Mouse (Mus musculus) embryonic facial prominence, embryonic 13.5 days (tissue): ENCODE data around the gene Galnt17. TPM values are rescaled to one million over a fixed set of nuclear protein-coding genes. Genes with fewer than 3 reads are reported as not detected.

Source experiments
- ATAC-seq: fragments of 200-750 bp; cut with Nextera tagmentation; 2 replicates; pipeline ENCODE4 v1.8.0; 2017; ENCODE audit warnings: low read depth; ENCODE audit not compliant: insufficient number of reproducible peaks, insufficient read depth, low FRiP score, low TSS enrichment
- H3K27ac ChIP-seq: fragments of 300-500 bp; sonication (generic); 2 replicates; pipeline ENCODE4 v1.5.1; 2015; ENCODE audit warnings: moderate library complexity, mild to moderate bottlenecking, inconsistent platforms
- H3K27me3 ChIP-seq: fragments of 300-500 bp; sonication (generic); 2 replicates; pipeline ENCODE4 v1.6.1; 2015; ENCODE audit warnings: mild to moderate bottlenecking, inconsistent platforms
- H3K36me3 ChIP-seq: fragments of 300-500 bp; sonication (generic); 2 replicates; pipeline ENCODE4 v1.6.1; 2015; ENCODE audit warnings: mild to moderate bottlenecking, inconsistent platforms
- H3K4me1 ChIP-seq: fragments of 300-500 bp; sonication (generic); 2 replicates; pipeline ENCODE4 v1.6.1; 2015; ENCODE audit warnings: inconsistent platforms
- H3K4me2 ChIP-seq: fragments of 300-500 bp; sonication (generic); 2 replicates; pipeline ENCODE4 v1.6.1; 2015; ENCODE audit warnings: moderate library complexity, mild to moderate bottlenecking, inconsistent platforms
- H3K4me3 ChIP-seq: fragments of 300-500 bp; sonication (generic); 2 replicates; pipeline ENCODE4 v1.5.1; 2015; ENCODE audit warnings: mild to moderate bottlenecking, inconsistent platforms
- H3K9ac ChIP-seq: fragments of 300-500 bp; sonication (generic); 2 replicates; pipeline ENCODE4 v1.6.1; 2015; ENCODE audit warnings: mild to moderate bottlenecking, inconsistent platforms
- H3K9me3 ChIP-seq: fragments of 300-500 bp; sonication (generic); 2 replicates; pipeline ENCODE4 v1.6.1; 2016; ENCODE audit warnings: inconsistent platforms
- WGBS: fragments of 180-500 bp; shearing (Covaris S2); methylation state at CpG from one replicate; pipeline ENCODE4 v1.1.7; 2015; ENCODE audit warnings: mixed read lengths; 5-methylcytosine and 5-hydroxymethylcytosine counted together
- polyA plus RNA-seq: library from polyadenylated mRNA; unstranded; fragments of >200 nt; fragmentation: Nextera tagmentation; extraction: Ambion mirVana; gene quantifications from 2 replicates; pipeline ENCODE4 v1.2.1, GENCODE M21; 2015

Gene Galnt17
- polyA plus RNA-seq, 1 experiment from 2014 or later, result 3.6 TPM

DNA sequence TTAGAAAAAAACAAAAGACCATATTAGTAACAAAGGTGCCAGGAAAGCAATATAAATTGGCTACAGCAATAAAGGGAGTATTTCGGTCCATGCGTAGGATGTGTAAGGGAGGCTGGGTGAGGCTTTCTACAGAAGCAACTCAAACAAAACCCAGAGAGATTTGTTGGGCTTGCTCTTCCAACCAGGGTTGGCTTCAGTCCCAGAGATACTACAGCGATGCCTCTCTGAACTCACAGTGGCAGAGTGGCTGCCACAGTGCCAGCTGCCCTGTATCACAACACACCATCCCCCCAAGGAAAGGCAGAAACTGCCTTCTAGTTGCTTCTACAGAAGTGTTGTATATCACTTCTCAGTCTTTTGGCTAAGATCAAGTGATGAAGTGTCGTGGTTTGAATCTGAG lies 66.6 kb downstream of the Galnt17 start:
- Histone ChIP-seq H3K36me3 (no peaks in the 10 kb centered on the region), H3K4me1 (no peaks in the 10 kb centered on the region), H3K27ac (no peak overlapping the region), H3K4me2 (no peak overlapping the region), H3K9ac (no peak overlapping the region), H3K4me3 (no peak overlapping the region), H3K9me3 (no peaks in the 10 kb centered on the region), H3K27me3 (no peaks in the 10 kb centered on the region)
- 83% methylated on average over 4 of the region's 4 CpGs for WGBS
- no peak for ATAC-seq

DNA sequence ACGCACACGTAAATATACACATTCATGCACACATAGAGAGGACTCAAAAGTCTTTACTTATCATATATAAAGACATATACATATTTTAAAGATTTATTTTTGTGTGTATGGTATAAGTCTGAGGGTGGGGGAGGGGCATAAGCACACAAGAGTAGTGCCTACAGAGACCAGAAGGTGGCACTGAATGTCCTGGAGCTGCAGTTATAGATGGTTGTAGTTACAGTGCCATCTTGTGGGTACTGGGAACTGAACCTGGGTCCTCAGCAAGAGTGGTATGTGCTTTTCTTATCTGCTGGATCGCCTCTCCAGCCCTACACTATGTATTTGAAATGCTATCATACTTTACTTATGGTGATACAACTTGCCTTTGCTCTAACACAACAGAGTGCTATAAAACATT lies 68.5 kb downstream of the Galnt17 start:
- Histone ChIP-seq H3K4me1 (no peaks in the 10 kb centered on the region), H3K36me3 (no peaks in the 10 kb centered on the region), H3K4me3 (no peak overlapping the region), H3K27me3 (no peaks in the 10 kb centered on the region), H3K4me2 (no peak overlapping the region), H3K27ac (no peak overlapping the region), H3K9ac (no peak overlapping the region), H3K9me3 (no peaks in the 10 kb centered on the region)
- WGBS, result 90% methylated on average over 3 of the region's 3 CpGs
- ATAC-seq, result no peak

- H3K27ac ChIP-seq, result no peak overlapping the region
- no peak overlapping the region for H3K4me2 ChIP-seq
- no peak overlapping the region for H3K9ac ChIP-seq
- WGBS, result 66% methylated on average over 8 of the region's 8 CpGs
- no peaks in the 10 kb centered on the region for H3K36me3 ChIP-seq
- 0 out of 2 replicates have a peak, but pooled peaks cover 4% of the 10 kb centered on the region for H3K4me1 ChIP-seq
- H3K9me3 ChIP-seq, result no peaks in the 10 kb centered on the region
- H3K27me3 ChIP-seq, result no peaks in the 10 kb centered on the region
- ATAC-seq, result no peak
- H3K4me3 ChIP-seq, result no peak overlapping the region
Measured at GRCm38 (mm10) chr5:131236906-131237305, 71.4 kb downstream of the Galnt17 start.

GRCm38 (mm10) chr5:131233828-131234227 lies 74.5 kb downstream of the Galnt17 start:
- no peaks in the 10 kb centered on the region for H3K27me3 ChIP-seq
- H3K36me3 ChIP-seq, result no peaks in the 10 kb centered on the region
- H3K4me2 ChIP-seq, result no peak overlapping the region
- no peaks in the 10 kb centered on the region for H3K9me3 ChIP-seq
- H3K27ac ChIP-seq, result no peak overlapping the region
- 92% methylated on average over 8 of the region's 8 CpGs for WGBS
- no peak overlapping the region for H3K9ac ChIP-seq
- H3K4me3 ChIP-seq, result no peak overlapping the region
- peaks cover 12% of the 10 kb centered on the region for H3K4me1 ChIP-seq
- no peak for ATAC-seq

- H3K4me3 ChIP-seq, result no peak overlapping the region
- H3K27me3 ChIP-seq, result no peaks in the 10 kb centered on the region
- H3K9me3 ChIP-seq, result no peaks in the 10 kb centered on the region
- H3K27ac ChIP-seq, result no peak overlapping the region
- no peaks in the 10 kb centered on the region for H3K36me3 ChIP-seq
- no peak for ATAC-seq
- no peak overlapping the region for H3K4me2 ChIP-seq
- WGBS, result 69% methylated on average over 11 of the region's 11 CpGs
- H3K4me1 ChIP-seq, result peaks cover 12% of the 10 kb centered on the region
- no peak overlapping the region for H3K9ac ChIP-seq
Measured at GRCm38 (mm10) chr5:131231060-131231459, 77.2 kb downstream of the Galnt17 start.

- H3K4me2 ChIP-seq, result no peak overlapping the region
- no peak overlapping the region for H3K9ac ChIP-seq
- H3K4me3 ChIP-seq, result no peak overlapping the region
- peaks cover 12% of the 10 kb centered on the region for H3K4me1 ChIP-seq
- H3K27me3 ChIP-seq, result no peaks in the 10 kb centered on the region
- no peaks in the 10 kb centered on the region for H3K9me3 ChIP-seq
- H3K36me3 ChIP-seq, result no peaks in the 10 kb centered on the region
- no peak overlapping the region for H3K27ac ChIP-seq
- WGBS, result 50% methylated on average over 10 of the region's 10 CpGs
- ATAC-seq, result no peak
Measured at GRCm38 (mm10) chr5:131229744-131230143, 78.6 kb downstream of the Galnt17 start.

GRCm38 (mm10) chr5:131223416-131223815 lies 84.9 kb downstream of the Galnt17 start:
- no peak for ATAC-seq
- H3K36me3 ChIP-seq, result no peaks in the 10 kb centered on the region
- no peaks in the 10 kb centered on the region for H3K9me3 ChIP-seq
- no peak overlapping the region for H3K4me3 ChIP-seq
- 25% methylated on average over 1 of the region's 1 CpGs for WGBS
- no peaks in the 10 kb centered on the region for H3K27me3 ChIP-seq
- no peak overlapping the region for H3K4me2 ChIP-seq
- H3K4me1 ChIP-seq, result peaks cover 4% of the 10 kb centered on the region; the same call in 1 of the 2 replicates
- peak overlapping the region; percentile 52; the same call in 1 of the 2 replicates for H3K27ac ChIP-seq
- no peak overlapping the region for H3K9ac ChIP-seq

GRCm38 (mm10) chr5:131222498-131223244 lies 85.6 kb downstream of the Galnt17 start:
- no peak for ATAC-seq
- 87% methylated on average over 10 of the region's 10 CpGs for WGBS

DNA sequence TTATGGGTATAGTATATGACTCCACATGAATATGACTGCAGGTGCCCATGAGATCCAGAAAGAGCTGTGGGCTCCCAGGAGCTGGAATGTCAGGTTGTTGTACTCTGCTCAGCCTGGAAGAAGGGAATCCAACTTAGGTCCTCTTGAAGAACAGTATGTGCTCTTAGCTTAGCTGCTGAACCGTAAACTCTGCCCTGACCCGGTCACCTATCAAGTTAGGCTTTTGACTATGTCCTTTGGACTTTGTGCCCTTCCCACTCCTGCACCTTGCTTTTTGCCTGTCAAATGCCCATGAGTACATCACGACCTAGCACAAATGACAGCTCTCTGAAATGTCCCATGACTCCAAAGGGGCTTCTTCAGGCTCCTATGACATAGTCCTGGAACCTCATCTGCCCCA lies 90.1 kb downstream of the Galnt17 start:
- Histone ChIP-seq H3K4me2 (no peak overlapping the region), H3K27ac (no peak overlapping the region), H3K9ac (no peak overlapping the region), H3K27me3 (no peaks in the 10 kb centered on the region), H3K9me3 (peaks cover 4% of the 10 kb centered on the region; the same call in 1 of the 2 replicates), H3K36me3 (no peaks in the 10 kb centered on the region), H3K4me3 (no peak overlapping the region), H3K4me1 (no peaks in the 10 kb centered on the region)
- no peak for ATAC-seq
- 83% methylated on average over 3 of the region's 3 CpGs for WGBS

More at GRCm38 (mm10) chr5:131222498-131223244, 85.6 kb downstream of the Galnt17 start:
- peaks cover under 1% of the 10 kb centered on the region; the same call in 1 of the 2 replicates for H3K9me3 ChIP-seq
- no peak overlapping the region for H3K9ac ChIP-seq
- H3K27ac ChIP-seq, result no peak overlapping the region
- H3K4me1 ChIP-seq, result peaks cover 4% of the 10 kb centered on the region; the same call in 1 of the 2 replicates
- H3K4me3 ChIP-seq, result no peak overlapping the region
- H3K27me3 ChIP-seq, result no peaks in the 10 kb centered on the region
- H3K4me2 ChIP-seq, result no peak overlapping the region
- H3K36me3 ChIP-seq, result no peaks in the 10 kb centered on the region

DNA sequence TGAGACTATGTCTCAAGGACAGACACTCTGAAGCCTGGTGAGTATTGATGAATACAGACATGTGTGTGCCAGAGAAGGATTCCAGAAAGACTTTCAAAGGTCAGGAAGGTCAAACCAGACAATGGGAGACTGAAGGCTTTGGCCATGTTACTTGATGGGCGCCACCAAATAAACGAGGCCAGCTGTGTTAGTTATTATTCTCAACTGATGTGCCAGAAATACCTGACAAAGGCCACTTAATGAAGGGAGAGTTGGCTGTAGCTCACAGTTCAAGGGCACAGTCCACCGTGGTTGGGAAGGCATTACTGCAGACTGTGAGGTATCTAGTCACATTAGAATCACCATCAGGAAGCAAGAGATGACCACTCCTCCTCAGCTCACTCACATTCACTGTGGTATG lies 96.7 kb downstream of the Galnt17 start:
- 64% methylated on average over 3 of the region's 3 CpGs for WGBS

DNA sequence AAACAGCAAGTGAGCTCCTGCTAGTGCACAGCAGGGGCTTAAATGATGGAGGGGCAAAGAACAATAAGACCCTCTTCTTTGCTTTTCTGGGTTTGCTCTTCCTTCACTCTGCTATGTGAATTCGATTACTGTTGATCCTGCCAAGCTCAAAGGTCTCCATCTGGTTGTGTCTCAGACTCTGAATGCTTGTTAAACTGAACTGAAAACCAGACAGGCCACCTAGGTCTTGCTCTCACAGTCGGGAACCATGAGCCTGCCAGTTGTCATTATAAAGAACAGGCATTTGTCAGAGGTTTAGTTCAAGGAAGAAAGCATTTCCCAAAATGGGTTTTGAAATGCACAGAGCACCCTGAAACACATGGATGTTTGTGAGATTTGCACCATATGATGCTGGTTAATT lies 107.2 kb downstream of the Galnt17 start:
- 41% methylated on average over 2 of the region's 2 CpGs for WGBS
- no peaks in the 10 kb centered on the region for H3K36me3 ChIP-seq
- H3K27me3 ChIP-seq, result no peaks in the 10 kb centered on the region
- H3K27ac ChIP-seq, result no peak overlapping the region
- H3K9ac ChIP-seq, result no peak overlapping the region
- no peaks in the 10 kb centered on the region for H3K4me1 ChIP-seq
- H3K9me3 ChIP-seq, result no peaks in the 10 kb centered on the region
- no peak overlapping the region for H3K4me3 ChIP-seq
- no peak overlapping the region for H3K4me2 ChIP-seq
- ATAC-seq, result no peak

More for the DNA sequence above, 96.7 kb downstream of the Galnt17 start:
- Histone ChIP-seq H3K27ac (no peak overlapping the region), H3K4me2 (no peak overlapping the region), H3K36me3 (no peaks in the 10 kb centered on the region), H3K9me3 (no peaks in the 10 kb centered on the region), H3K4me3 (no peak overlapping the region), H3K4me1 (no peaks in the 10 kb centered on the region), H3K27me3 (no peaks in the 10 kb centered on the region), H3K9ac (no peak overlapping the region)
- ATAC-seq, result no peak

GRCm38 (mm10) chr5:131192311-131192710 lies 116.0 kb downstream of the Galnt17 start:
- no peaks in the 10 kb centered on the region for H3K9me3 ChIP-seq
- H3K27me3 ChIP-seq, result no peaks in the 10 kb centered on the region
- no peak for ATAC-seq
- H3K27ac ChIP-seq, result no peak overlapping the region
- no peak overlapping the region for H3K4me2 ChIP-seq
- WGBS, result 48% methylated on average over 3 of the region's 3 CpGs
- no peaks in the 10 kb centered on the region for H3K36me3 ChIP-seq
- H3K4me1 ChIP-seq, result no peaks in the 10 kb centered on the region
- H3K9ac ChIP-seq, result no peak overlapping the region
- no peak overlapping the region for H3K4me3 ChIP-seq
